Mouse (Mus musculus) lung, postnatal 0 days (tissue): ENCODE results near the gene Apeh. TPM values are rescaled to one million over a fixed set of nuclear protein-coding genes. Genes with fewer than 3 reads are reported as not detected.

Experiments
- ATAC-seq: fragments of 200-750 bp; cut with Nextera tagmentation; 2 replicates; pipeline ENCODE4 v1.8.0; 2017; ENCODE audit warnings: moderate library complexity
- DNase-seq: peaks from one replicate; pipeline ENCODE4 v3.0.0-alpha.2; 2016; ENCODE audit warnings: low spot score
- H3K27ac ChIP-seq: fragments of 300-500 bp; sonication (generic); 2 replicates; pipeline ENCODE4 v1.5.1; 2014; ENCODE audit warnings: antibody characterized with exemption, mild to moderate bottlenecking, low read length, mixed read lengths
- H3K27me3 ChIP-seq: fragments of 300-500 bp; sonication (generic); replicated peaks from 2 replicates; pipeline ENCODE4 v1.6.1; 2014; ENCODE audit warnings: low read length, mixed read lengths; ENCODE audit not compliant: insufficient read depth
- H3K36me3 ChIP-seq: fragments of 300-500 bp; sonication (generic); 2 replicates; pipeline ENCODE4 v1.6.1; 2014; ENCODE audit warnings: low read length, mixed read lengths; ENCODE audit not compliant: insufficient read depth
- H3K4me1 ChIP-seq: fragments of 300-500 bp; sonication (generic); 2 replicates; pipeline ENCODE4 v1.6.1; 2014; ENCODE audit warnings: antibody characterized with exemption, low read depth, low read length, mixed read lengths; ENCODE audit not compliant: insufficient read depth
- H3K4me2 ChIP-seq: fragments of 300-500 bp; sonication (generic); replicated peaks from 2 replicates; pipeline ENCODE4 v1.6.1; 2014; ENCODE audit warnings: low read depth, mild to moderate bottlenecking, low read length, moderate library complexity, mixed read lengths
- H3K4me3 ChIP-seq: fragments of 300-500 bp; sonication (generic); 2 replicates; pipeline ENCODE4 v1.5.1; 2014; ENCODE audit warnings: low read depth, low read length
- H3K9ac ChIP-seq: fragments of 300-500 bp; sonication (generic); replicated peaks from 2 replicates; pipeline ENCODE4 v1.6.1; 2014; ENCODE audit warnings: low read depth, mild to moderate bottlenecking
- H3K9me3 ChIP-seq: fragments of 300-500 bp; sonication (generic); 2 replicates; pipeline ENCODE4 v1.6.1; 2016; ENCODE audit warnings: low read length, mixed read lengths
- CTCF ChIP-seq: IDR thresholded peaks from 2 replicates; pipeline ENCODE4 v1.5.1; 2016; ENCODE audit warnings: antibody characterized with exemption, mild to moderate bottlenecking
- EP300 ChIP-seq: IDR thresholded peaks from 2 replicates; pipeline ENCODE4 v1.6.1; 2016; ENCODE audit warnings: antibody characterized with exemption, mild to moderate bottlenecking, control low read depth
- WGBS: fragments of 180-500 bp; shearing (Covaris S2); extraction: QIAGEN DNeasy Blood & Tissue Kit; methylation state at CpG from one replicate; pipeline ENCODE4 v1.1.7; 2014; 5-methylcytosine and 5-hydroxymethylcytosine counted together
- polyA plus RNA-seq: library from polyadenylated mRNA; unstranded; fragments of >200 nt; fragmentation: Nextera tagmentation; extraction: Ambion mirVana; gene quantifications from 2 replicates; pipeline ENCODE4 v1.2.1, GENCODE M21; 2015

Gene Apeh
- polyA plus RNA-seq, 1 experiment from 2014 or later = 29.3 TPM

GRCm38 (mm10) chr9:108051931-108052220 lies 42.5 kb downstream of the Apeh start:
- no peak overlapping the region for H3K4me2 ChIP-seq
- no peaks in the 10 kb centered on the region for H3K9me3 ChIP-seq
- WGBS = 83% methylated on average over 4 of the region's 4 CpGs
- TF ChIP-seq CTCF = no peak
- no peak for TF ChIP-seq EP300
- no peak overlapping the region for H3K9ac ChIP-seq
- H3K27ac ChIP-seq = no peak overlapping the region
- no peak for DNase-seq
- peaks cover 7% of the 10 kb centered on the region; the same call in 1 of the 2 replicates for H3K4me1 ChIP-seq
- H3K4me3 ChIP-seq = no peak overlapping the region
- no peaks in the 10 kb centered on the region for H3K27me3 ChIP-seq
- peaks cover 10% of the 10 kb centered on the region; the same call in 1 of the 2 replicates for H3K36me3 ChIP-seq
- no peak for ATAC-seq

- H3K27me3 ChIP-seq = no peaks in the 10 kb centered on the region
- DNase-seq = no peak
- TF ChIP-seq EP300 (no peak), CTCF (no peak)
- no peak overlapping the region for H3K9ac ChIP-seq
- no peak for ATAC-seq
- H3K9me3 ChIP-seq = no peaks in the 10 kb centered on the region
- peaks cover 5% of the 10 kb centered on the region; the same call in 1 of the 2 replicates for H3K36me3 ChIP-seq
- H3K4me2 ChIP-seq = no peak overlapping the region
- no peak overlapping the region for H3K4me3 ChIP-seq
- no peak overlapping the region for H3K27ac ChIP-seq
- peaks cover 7% of the 10 kb centered on the region; the same call in 1 of the 2 replicates for H3K4me1 ChIP-seq
- WGBS = 92% methylated on average over 15 of the region's 15 CpGs
Observed at GRCm38 (mm10) chr9:108051184-108051930, 43.0 kb downstream of the Apeh start.

- Histone ChIP-seq H3K4me3 (peak overlapping the region; percentile 65), H3K36me3 (peaks cover 13% of the 10 kb centered on the region), H3K4me1 (peaks cover 7% of the 10 kb centered on the region; the same call in 1 of the 2 replicates), H3K27ac (peak overlapping the region; percentile 64; the same call in 1 of the 2 replicates), H3K9me3 (no peaks in the 10 kb centered on the region), H3K27me3 (no peaks in the 10 kb centered on the region), H3K9ac (peak overlapping the region; percentile 76), H3K4me2 (peak overlapping the region; percentile 90)
- WGBS = 40% methylated on average over 15 of the region's 15 CpGs
- ATAC-seq (no peak), DNase-seq (no peak)
- TF ChIP-seq CTCF (no peak), EP300 (no peak)
Observed at GRCm38 (mm10) chr9:108049561-108050251, 44.7 kb downstream of the Apeh start.

GRCm38 (mm10) chr9:108049016-108049455 lies 45.4 kb downstream of the Apeh start, which contains the start of gene Gmppb:
Gene Gmppb, plus strand, starts transcription at chr9:108049242.
- no peak for TF ChIP-seq EP300
- TF ChIP-seq CTCF = no peak
- Histone ChIP-seq H3K4me2 (peak within 1 kb of the TSS; percentile 90), H3K4me3 (peak within 1 kb of the TSS; percentile 65), H3K9ac (peak within 1 kb of the TSS; percentile 76), H3K27ac (peak within 1 kb of the TSS; percentile 79), H3K36me3 (peaks cover 14% of the 10 kb centered on the region), H3K9me3 (no peaks in the 10 kb centered on the region), H3K4me1 (peaks cover 7% of the 10 kb centered on the region; the same call in 1 of the 2 replicates), H3K27me3 (no peaks in the 10 kb centered on the region)
- ATAC-seq (peak; percentile 96), DNase-seq (peak; percentile 100)
- 3% methylated on average over 28 of the region's 39 CpGs for WGBS

- ATAC-seq (no peak; the same call in 1 of the 2 replicates), DNase-seq (no peak)
- Histone ChIP-seq H3K4me1 (peaks cover 7% of the 10 kb centered on the region; the same call in 1 of the 2 replicates), H3K4me2 (peak overlapping the region; percentile 90), H3K4me3 (peak overlapping the region; percentile 65), H3K27me3 (no peaks in the 10 kb centered on the region), H3K27ac (peak overlapping the region; percentile 79), H3K9me3 (no peaks in the 10 kb centered on the region), H3K9ac (no peak overlapping the region), H3K36me3 (peaks cover 14% of the 10 kb centered on the region)
- WGBS = 3% methylated on average over 19 of the region's 19 CpGs
- TF ChIP-seq CTCF (no peak), EP300 (no peak)
Observed at GRCm38 (mm10) chr9:108048566-108048955, 45.8 kb downstream of the Apeh start.
